Mouse (Mus musculus) erythroblast, embryonic 14.5 days (primary cell): ENCODE results near the gene Gm28035.

Experiments
- GATA1 ChIP-seq: IDR thresholded peaks from 2 replicates; pipeline ENCODE4 v1.6.1; 2012; ENCODE audit warnings: low read length, inconsistent platforms, mixed read lengths
- TAL1 ChIP-seq: IDR thresholded peaks from 3 replicates; pipeline ENCODE4 v1.6.1; 2012; ENCODE audit warnings: low read length, inconsistent platforms, mixed read lengths

DNA sequence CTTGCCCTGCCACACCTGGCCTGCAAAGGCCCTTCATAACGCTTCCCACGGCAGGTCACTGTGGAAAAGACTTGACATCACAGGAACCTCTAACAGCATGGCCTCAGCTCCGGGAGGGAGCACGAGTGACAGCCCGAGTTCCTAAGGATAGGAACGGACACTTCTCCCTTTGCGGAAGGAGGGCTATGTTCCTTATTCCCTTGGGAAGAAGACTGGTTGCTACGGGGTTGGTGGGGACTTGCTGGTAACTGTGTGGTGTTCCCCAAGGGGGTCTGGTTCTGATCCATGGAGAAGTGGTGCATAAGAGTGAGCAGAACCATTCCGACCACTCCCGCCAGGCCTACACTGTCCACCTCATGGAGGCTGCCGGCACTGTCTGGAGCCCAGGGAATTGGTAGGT, 40.4 kb downstream of the Gm28035 start, which contains the start of gene Gm28038:
- TF ChIP-seq GATA1 (no peak), TAL1 (no peak)
